Mouse (Mus musculus) splenic B cell, adult 2 months (primary cell): ENCODE measurements around the gene Osr1.

Experiments
- DNase-seq: peaks from one replicate; pipeline ENCODE4 v3.0.0-alpha.2; 2011; ENCODE audit warnings: low read depth, low spot score
- H3K27me3 ChIP-seq: 2 replicates; pipeline ENCODE4 v1.6.1; 2012; ENCODE audit warnings: mild to moderate bottlenecking, low read length, moderate library complexity, mixed read lengths; ENCODE audit not compliant: control insufficient read depth, poor library complexity, insufficient read depth, severe bottlenecking
- H3K36me3 ChIP-seq: 2 replicates; pipeline ENCODE4 v1.6.1; 2012; ENCODE audit warnings: mild to moderate bottlenecking, low read length, moderate library complexity, mixed read lengths; ENCODE audit not compliant: control insufficient read depth, poor library complexity, insufficient read depth, severe bottlenecking

Osr1 gene

DNA sequence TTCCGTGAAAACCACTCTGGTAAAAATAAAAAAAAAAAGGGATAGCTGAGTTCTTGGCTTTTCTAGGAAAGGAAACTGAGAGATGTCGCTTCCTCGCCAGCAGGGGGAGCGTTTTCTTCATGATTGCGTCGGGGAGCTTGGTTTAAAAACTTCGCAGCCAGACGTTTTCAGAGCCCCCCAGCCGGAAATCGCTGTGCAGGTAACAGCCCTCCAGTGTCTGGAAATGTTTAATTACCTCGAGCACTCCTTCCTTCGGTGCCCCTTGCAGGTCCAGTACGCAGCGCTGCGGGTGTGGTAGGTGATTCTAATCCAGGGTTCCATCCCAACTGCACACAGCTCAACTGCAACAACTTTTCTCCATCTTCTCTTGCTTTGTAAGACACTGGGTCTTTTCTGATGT, at the start of gene Osr1:
TSS of gene Osr1 (plus strand) at position 146 of the 400 bp plus-strand sequence.
- DNase-seq, result peak; percentile 41
- no peaks in the 10 kb centered on the region for H3K36me3 ChIP-seq
- H3K27me3 ChIP-seq, result no peaks in the 10 kb centered on the region

DNA sequence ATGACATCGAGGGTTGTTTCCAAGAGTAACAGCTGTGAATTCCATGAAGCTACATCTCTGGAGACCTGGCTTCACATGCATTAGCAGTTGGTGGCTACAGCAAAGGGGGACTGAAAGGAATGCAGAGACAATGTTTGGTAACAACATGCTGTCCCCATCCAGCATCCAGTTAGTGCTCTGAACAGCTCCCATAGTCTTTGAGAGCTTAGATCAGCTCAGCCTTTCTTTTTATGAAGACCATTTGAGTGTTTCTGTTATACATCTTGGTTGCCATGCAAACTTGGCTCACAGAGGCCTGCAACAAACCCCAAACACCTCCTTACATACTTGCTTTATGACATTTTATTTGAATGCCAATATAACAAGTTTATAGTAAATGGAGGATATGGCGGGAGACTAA, 19.6 kb upstream of the Osr1 start:
- Histone ChIP-seq H3K36me3 (no peaks in the 10 kb centered on the region), H3K27me3 (no peaks in the 10 kb centered on the region)
- DNase-seq, result no peak

DNA sequence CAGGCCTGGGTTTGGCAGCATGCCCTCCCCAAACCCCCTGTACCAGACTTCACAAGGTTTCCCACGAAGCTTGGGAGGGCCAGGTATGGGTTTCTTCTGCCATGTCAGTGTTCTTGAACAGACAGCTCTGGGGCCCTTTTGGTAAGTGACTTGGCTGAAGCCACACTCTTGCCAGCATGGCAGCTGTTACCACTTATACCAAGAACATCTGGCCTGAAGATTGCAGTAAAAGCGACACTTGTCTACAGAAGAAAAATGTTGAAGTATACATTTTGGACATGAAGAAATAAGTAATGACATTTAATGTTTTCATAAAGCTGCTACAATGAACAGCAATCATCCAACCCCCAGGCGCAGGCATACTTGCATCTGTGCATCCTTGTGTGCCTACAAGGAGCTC, 5.0 kb upstream of the Osr1 start:
- Histone ChIP-seq H3K36me3 (no peaks in the 10 kb centered on the region), H3K27me3 (no peaks in the 10 kb centered on the region)
- no peak for DNase-seq

DNA sequence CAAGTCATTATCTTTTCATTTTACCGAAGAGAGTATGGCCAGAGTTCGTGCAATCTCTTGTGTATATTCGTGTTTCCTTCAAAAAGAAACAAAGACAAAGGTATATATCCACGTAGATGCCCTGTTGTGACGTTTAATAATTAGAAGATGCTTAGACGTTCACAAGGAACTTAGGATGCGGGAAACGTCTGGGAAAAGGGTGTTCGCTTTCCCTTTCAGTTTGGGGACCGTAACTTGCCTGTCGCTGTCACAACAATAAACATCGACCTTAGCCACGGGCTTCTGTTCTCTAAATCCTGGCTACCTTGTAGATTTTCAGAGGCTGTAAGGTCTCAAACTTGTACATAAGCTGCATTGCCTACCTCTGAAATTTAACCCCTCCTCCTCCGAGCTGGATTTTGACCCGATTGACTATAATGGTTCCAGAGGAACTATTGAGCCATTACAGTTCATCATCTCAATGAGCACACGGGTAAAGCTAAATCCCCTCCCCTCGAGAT, 630 bp downstream of the Osr1 start:
- no peaks in the 10 kb centered on the region for H3K36me3 ChIP-seq
- DNase-seq, result no peak
- H3K27me3 ChIP-seq, result no peaks in the 10 kb centered on the region

- Histone ChIP-seq H3K27me3 (no peaks in the 10 kb centered on the region), H3K36me3 (no peaks in the 10 kb centered on the region)
- no peak for DNase-seq
Measured at GRCm38 (mm10) chr12:9571276-9571940, 1.5 kb downstream of the Osr1 start.

- H3K27me3 ChIP-seq, result no peaks in the 10 kb centered on the region
- DNase-seq, result no peak
- H3K36me3 ChIP-seq, result no peaks in the 10 kb centered on the region
Measured at GRCm38 (mm10) chr12:9572022-9572421, 2.1 kb downstream of the Osr1 start.

- no peak for DNase-seq
- Histone ChIP-seq H3K27me3 (no peaks in the 10 kb centered on the region), H3K36me3 (no peaks in the 10 kb centered on the region)
Measured at GRCm38 (mm10) chr12:9573682-9574081, 3.8 kb downstream of the Osr1 start.

GRCm38 (mm10) chr12:9574244-9574871, 4.4 kb downstream of the Osr1 start:
- Histone ChIP-seq H3K36me3 (no peaks in the 10 kb centered on the region), H3K27me3 (no peaks in the 10 kb centered on the region)
- DNase-seq, result no peak

DNA sequence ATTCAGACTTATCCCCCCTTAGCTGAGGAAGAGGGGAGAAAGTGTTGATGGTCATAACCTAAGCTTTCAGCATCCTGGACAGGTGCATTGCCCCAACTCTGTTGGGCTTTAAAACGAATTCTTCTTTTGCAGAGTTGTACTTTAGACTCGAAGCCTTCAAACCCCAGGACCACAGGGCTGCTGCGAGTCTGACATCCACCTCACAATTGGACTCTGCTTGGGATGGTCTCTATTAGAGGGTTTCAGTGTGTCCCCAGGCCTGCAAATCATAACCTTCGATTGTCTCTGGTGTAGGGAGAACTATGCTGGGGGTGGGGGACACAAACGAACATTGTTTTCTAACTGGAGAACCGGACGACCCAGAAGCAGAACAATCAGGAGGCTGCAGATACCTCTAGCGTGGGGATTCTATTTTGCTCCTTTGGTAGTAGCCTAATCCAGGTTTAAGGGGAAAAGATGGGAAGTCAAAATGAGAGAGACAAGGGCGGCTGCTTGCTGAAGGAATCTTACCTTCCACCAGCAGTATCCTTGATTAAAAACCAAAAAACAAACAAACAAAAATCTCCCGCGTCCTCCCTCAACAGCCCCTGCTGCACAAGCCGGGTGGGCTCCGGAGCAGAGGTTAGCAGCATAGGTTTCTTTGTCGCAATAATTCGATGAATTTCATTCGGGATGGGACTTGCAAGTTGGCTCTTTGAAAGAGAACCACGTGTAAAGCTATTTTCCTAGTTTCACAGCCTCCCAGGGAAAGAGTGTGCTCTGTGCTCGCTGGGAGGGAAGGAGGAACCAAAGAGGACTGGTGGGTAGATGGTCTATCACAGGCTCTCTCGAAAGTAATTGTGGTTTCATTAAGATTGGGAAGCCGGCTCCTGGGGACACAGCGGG, 5.5 kb downstream of the Osr1 start:
- no peak for DNase-seq
- no peaks in the 10 kb centered on the region for H3K36me3 ChIP-seq
- H3K27me3 ChIP-seq, result no peaks in the 10 kb centered on the region

DNA sequence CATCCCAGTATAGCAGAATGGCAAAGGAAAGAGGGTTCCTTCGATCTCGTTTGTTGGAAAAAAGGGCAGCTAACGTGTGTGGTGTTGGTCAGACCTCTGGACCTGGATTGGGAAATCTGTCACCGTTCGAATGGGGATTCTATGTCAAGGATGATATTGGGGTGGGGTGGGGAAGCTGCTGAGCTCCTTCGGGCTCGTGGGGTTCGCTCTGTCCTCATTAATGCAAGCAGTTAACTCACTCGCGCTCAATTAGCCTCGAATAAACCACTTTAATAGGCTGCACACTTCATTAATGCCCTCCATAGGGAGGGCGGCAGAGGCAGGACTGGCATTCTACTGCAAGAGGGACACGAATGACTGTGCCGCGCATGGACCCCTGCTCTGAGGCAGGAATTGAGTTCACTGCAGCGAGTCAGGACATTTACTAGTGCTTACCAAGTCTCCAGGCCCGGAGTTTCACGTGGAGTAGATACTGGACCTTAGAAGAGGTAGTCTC, 6.2 kb downstream of the Osr1 start:
- no peaks in the 10 kb centered on the region for H3K36me3 ChIP-seq
- H3K27me3 ChIP-seq, result no peaks in the 10 kb centered on the region
- no peak for DNase-seq

DNA sequence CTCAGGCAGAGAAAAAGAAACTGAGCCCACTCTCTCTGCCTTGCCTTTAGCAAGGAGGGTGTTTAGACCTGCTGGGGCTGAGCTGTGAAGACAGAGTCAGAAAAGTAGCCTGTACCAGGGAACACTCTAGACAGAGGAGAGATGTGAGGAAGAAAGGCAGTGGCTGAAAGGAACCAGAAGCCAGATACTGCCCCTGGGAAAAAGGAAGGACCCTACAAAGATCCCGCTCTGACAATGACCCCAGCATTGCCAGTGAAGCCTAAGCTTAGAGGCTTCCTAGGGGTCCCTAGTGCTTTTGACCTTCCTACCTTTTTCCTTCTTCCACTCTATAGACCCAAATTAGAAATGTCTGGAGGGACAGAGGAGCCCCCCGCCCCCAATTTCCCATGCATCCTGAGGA, 7.7 kb downstream of the Osr1 start:
- Histone ChIP-seq H3K36me3 (no peaks in the 10 kb centered on the region), H3K27me3 (no peaks in the 10 kb centered on the region)
- DNase-seq, result no peak

DNA sequence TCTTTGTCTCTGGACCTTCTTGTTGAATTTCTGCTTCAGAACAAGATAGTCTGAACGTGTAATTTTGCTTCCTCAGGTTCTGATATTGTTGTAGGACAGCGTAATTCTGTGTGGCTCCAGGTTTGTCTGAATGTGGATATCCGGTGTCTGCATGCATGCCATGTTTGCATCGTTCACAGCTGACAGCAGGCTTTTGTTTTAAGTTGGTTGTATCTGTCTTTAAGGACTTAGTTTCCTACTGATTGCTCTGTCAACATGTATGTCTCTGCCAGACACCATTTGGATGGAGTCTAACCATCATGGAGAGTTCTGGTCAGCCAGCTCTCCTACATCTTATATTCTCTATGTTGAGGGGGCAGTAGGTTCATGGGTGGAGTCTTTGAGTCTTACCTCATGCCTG, 8.7 kb downstream of the Osr1 start:
- no peak for DNase-seq
- no peaks in the 10 kb centered on the region for H3K36me3 ChIP-seq
- no peaks in the 10 kb centered on the region for H3K27me3 ChIP-seq

DNA sequence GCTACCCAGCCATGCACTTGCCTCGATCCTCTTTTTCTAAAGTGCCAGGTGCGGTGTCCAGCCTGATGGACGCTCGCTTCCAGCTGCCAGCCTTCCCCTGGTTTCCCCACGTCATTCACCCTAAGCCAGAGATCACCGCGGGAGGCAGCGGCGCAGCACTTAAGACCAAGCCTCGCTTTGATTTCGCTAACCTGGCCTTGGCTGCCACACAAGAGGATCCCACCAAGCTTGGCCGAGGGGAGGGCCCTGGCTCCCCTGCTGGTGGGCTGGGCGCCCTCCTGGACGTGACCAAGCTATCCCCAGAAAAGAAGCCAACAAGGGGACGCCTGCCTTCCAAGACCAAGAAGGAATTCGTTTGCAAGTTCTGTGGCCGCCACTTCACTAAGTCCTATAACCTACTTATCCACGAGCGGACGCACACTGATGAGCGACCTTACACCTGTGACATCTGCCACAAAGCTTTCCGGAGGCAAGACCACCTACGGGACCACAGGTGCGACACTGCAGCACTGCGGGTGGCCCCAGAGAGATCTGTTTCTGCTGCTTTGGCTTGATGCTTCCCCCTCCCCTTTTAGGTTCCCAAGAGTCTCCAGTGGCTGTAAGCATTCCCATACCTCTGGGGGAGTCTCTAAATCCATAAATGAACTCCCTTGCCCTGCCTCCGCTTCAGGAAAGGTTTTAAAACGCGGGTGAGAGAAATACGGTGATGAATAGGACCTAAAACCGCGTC, 9.6 kb downstream of the Osr1 start:
- Histone ChIP-seq H3K36me3 (no peaks in the 10 kb centered on the region), H3K27me3 (no peaks in the 10 kb centered on the region)
- no peak for DNase-seq

DNA sequence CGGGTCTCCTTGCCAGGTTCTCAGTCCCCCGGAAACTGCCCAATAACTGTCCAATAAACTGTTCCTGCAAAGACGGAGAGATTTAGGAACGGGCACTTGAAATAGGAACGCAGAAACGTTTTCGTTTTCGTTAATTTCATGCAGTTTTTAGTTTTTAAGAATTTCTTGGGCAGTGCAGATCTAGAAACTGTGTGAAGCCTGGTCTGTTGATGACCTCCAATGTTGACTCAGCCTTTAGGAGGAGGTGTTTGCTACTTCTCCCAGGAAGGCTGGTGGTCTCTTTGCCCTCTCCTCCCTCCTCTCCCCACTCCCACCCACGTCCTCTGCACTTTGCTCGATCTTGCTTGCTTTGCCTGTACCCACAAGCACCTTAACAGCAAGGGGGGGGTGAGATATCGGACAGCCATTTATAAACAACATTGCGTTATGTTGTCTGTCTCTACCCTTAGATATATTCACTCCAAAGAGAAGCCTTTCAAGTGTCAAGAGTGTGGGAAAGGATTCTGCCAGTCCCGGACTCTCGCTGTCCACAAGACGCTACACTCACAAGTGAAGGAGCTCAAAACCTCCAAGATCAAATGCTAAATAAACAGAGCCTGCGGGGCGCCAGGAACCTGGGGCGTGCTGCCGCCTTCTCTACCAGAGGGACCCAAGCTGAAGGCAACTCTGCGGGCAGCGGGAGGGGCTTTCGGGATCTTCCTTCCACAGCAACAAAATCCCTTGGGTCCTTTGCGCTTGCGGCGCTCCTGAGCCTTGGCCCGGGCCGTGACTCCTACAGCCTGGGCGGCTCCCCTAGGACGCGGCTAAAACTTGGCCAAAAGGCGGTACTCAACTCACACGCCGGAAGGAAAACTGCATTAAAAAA, 10.4 kb downstream of the Osr1 start:
- DNase-seq, result no peak

More for the DNA sequence above, 10.4 kb downstream of the Osr1 start:
- Histone ChIP-seq H3K36me3 (no peaks in the 10 kb centered on the region), H3K27me3 (no peaks in the 10 kb centered on the region)
